Mouse (Mus musculus): Measurements from ENCODE around the gene Sim1.
A peak's percentile ranks its signal among the peaks of the same experiment; 100 is the strongest.

Gene Sim1

DNA sequence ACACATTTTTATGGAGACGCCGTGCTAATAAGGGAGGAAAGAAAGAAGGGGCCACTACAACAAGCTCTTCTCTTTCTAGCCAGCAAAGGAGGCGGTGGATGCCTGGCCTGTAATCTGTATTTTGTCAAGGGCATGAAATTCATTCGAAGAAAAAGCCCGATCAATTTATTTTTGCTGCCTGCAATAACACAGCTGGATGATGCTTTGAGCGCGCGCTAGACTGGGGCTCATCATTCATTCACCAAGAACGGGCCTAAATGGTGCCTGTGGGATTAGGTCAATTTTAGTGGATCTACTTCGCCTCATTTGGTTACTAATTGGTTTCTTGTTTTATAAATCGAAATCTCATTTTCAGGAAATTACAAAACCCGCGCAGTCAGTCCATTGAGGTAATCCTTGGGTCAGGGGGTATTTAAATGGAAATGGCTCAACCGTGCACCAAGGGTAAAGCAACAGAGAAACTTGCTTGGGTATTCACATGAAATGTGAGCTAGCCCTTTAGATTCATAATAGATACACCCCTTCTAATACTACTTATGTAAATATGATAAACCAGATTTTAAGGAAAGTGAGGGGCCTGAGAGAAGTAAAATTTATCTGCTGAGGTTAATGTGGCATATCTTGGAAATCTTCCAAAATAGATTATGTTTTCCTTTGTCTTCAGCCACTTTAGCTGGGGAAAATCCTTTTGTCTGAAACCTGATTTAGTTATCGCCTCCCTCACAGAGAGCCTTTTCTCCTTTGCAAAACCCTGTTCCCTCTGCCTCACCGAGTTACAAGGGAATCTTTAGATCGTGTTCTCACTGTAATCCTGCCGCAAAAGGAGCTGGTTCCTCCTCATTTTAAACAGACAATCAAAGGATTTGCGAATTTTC, 7.3 kb downstream of the Sim1 start:
- peak in 1 of 2 experiments; percentile 50 for DNase-seq

GRCm38 (mm10) chr10:50902741-50903715, 8.5 kb downstream of the Sim1 start:
- DNase-seq, result peak; percentile 80 to 87

GRCm38 (mm10) chr10:50903846-50904763, 9.6 kb downstream of the Sim1 start:
- DNase-seq, result no peak

- DNase-seq, result no peak
These were observed 10.5 kb downstream of the Sim1 start for GRCm38 (mm10) chr10:50904764-50905701.

GRCm38 (mm10) chr10:50910400-50910799, 15.8 kb downstream of the Sim1 start:
- DNase-seq, result no peak

DNA sequence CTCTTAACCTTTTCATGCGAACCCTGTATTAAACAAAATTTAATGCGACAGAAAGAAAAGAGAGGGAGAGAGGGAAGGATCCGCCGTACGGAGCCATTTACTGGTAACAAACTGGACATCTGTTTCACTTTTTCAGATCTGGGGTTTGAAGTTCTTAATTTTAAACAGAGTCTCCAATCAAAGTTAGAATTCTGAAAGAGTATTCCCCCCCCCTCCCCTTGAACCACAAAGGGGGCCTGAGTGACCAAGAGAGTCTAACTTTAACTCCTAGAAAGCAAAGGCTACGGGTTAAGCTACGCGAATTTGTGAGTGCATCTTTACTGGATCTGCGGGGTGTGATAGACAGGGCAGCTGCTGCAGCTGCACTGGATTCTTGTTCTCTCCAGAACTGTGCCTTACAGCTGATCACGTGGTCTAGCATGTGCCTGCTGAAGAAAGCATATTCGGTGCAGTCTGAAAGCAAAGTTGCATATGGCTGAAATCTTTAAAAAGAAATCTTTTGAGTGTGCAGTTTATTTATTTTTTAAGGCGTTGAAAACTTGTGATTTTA, 16.4 kb downstream of the Sim1 start:
- no peak for DNase-seq

- no peak for DNase-seq
These were observed 21.1 kb downstream of the Sim1 start for GRCm38 (mm10) chr10:50915607-50916006.

GRCm38 (mm10) chr10:50929281-50929680, 34.7 kb downstream of the Sim1 start:
- DNase-seq, result no peak

- DNase-seq, result no peak
These were observed 41.1 kb downstream of the Sim1 start for GRCm38 (mm10) chr10:50935673-50936072.

- no peak for DNase-seq
These were observed 79.1 kb downstream of the Sim1 start for GRCm38 (mm10) chr10:50973625-50974024.

- no peak for DNase-seq
These were observed 87.3 kb downstream of the Sim1 start for GRCm38 (mm10) chr10:50981849-50982248.

- no peak for DNase-seq
These were observed 89.1 kb downstream of the Sim1 start for GRCm38 (mm10) chr10:50983620-50984019.

DNA sequence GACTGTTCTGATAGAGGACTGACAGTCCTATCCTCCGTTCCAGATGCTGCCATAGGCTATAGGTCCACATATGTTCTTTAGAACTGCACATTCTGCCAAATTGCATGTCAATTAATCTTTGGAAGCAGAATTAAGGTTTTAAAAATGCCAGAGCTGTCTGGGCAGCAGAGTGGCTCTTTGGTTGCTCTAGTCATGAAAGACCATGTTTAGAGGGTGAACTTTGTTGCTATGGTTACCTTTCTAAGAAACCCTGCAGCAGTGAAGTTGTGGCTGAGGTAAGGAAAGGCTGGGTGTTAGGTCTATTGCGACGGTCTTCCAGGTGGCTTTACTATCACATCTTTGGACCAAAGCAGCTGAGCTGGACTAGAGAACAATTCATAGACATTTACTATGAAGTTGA, 113.2 kb downstream of the Sim1 start:
- no peak for DNase-seq

- DNase-seq, result no peak
These were observed 117.0 kb downstream of the Sim1 start for GRCm38 (mm10) chr10:51011391-51012150.

GRCm38 (mm10) chr10:51014901-51015300, 120.3 kb downstream of the Sim1 start:
- DNase-seq, result no peak

GRCm38 (mm10) chr10:51015362-51015761, 120.8 kb downstream of the Sim1 start:
- no peak for DNase-seq

DNA sequence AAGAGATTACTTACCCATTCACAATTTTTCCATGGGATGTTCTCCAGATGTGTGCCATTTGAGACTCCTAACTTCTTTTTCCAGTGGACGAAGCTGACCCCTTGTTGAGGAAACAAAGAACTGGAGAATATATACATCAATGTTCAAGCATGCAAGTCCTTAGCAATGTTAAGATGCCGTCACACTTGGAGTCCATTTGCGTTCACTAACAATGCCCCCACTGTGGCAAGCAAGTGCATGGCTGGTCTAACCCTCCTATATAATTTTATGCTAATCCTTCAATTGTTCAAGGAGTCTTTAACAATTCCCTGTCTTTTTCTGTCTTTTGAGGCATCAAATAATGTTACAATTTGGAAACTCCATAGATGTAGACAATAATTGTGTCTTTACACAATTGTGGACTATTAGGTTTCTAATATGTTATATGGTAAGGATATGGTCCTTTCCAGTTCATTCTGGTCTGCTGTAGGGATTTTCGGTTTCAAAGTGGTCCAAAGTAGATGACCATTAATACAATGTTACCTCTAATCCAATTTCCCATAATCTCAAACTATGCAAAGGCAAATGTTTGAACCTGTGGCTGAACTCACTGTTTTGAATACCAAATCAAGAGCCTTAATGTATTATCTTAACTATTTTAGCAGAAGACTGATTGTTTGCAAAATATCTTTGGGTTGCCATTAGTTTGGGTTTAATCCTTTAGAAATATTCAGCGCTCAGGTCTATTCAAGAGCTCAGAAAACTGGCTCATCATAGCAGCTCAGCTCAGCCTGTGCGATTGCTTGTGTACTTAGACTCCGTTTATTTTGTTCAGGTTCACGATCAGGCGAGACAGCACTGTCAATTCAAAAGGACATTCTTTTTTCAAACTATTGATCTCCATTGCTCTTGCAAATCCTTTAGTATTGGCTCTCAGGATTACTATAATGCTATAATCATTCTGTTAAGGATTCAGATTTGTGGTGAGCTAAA, 129.0 kb downstream of the Sim1 start:
- DNase-seq, result no peak

All from kidney, postnatal 4 days (tissue).